Mouse (Mus musculus) G1E (cell line): ENCODE data around the gene Prelp.

Source experiments
- CTCF ChIP-seq: IDR thresholded peaks from 2 replicates; pipeline ENCODE4 v1.5.1; 2012; ENCODE audit warnings: low read depth, low read length, inconsistent platforms, mixed read lengths
- GATA1 ChIP-seq: IDR thresholded peaks from 2 replicates; pipeline ENCODE4 v1.6.1; 2012; ENCODE audit warnings: borderline replicate concordance, low read length, inconsistent platforms, mixed read lengths
- POLR2AphosphoS5 ChIP-seq: IDR thresholded peaks from 2 replicates; pipeline ENCODE4 v1.6.1; 2012; ENCODE audit warnings: low read depth, low read length, inconsistent platforms; ENCODE audit not compliant: insufficient replicate concordance
- TAL1 ChIP-seq: conservative IDR thresholded peaks from 2 replicates; pipeline ENCODE4 v1.6.1; 2012; ENCODE audit warnings: low read depth, low read length, inconsistent platforms, mixed read lengths

GRCm38 (mm10) chr1:133939708-133940107 lies 18.5 kb upstream of the Prelp start:
- no peak for TF ChIP-seq CTCF
- TF ChIP-seq POLR2AphosphoS5 = no peak
- TF ChIP-seq GATA1 = no peak
- no peak for TF ChIP-seq TAL1
